Mouse (Mus musculus): ENCODE measurements around the gene Olfr351.

The Olfr351 gene

DNA sequence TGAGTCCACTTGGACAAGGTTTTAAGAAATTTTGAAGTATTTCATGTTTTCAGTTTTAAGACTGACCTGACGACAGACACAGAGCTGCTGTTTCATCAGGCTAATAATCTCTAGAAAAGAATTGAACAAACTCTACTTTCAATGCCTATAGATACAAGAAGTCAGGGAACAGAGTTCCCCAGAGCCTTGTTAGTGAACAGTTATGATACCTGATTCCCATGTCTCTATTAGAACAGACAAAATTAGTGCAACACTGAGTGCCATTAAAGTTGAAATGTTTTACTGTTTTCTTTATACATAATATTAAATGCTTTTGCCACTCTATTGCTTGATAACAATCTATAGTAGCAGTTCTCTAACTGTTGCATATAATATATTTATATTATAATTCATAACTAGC, at the start of gene Olfr351:
Gene Olfr351 (minus strand): TSS at position 101 of the 400 bp plus-strand sequence.
- no peak for DNase-seq (ENCODE audit: low spot score)

DNA sequence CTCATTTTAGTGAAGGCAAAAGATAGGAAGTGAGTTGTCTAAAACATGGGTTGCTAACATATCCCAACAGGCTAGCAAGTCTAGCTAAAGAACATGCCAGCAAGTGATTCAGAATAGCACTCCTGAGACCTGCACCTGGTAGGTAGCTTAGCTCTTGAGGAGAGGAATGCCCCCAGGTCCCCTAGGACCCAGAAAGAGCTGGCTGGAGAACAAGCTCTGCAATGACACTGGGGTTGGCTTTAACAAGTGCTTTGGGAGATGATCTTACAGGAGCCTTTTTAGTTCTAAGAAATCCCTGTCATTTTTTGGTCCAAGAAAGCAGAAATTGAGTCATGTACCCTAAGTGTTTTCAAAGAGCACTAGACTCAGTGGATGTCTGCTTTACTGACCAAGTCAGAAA, 42.9 kb upstream of the Olfr351 start, which contains the start of gene Olfr354:
Gene Olfr354 (plus strand): TSS at position 301 of the 400 bp plus-strand sequence.
- no peak for DNase-seq (ENCODE audit: low spot score)

DNA sequence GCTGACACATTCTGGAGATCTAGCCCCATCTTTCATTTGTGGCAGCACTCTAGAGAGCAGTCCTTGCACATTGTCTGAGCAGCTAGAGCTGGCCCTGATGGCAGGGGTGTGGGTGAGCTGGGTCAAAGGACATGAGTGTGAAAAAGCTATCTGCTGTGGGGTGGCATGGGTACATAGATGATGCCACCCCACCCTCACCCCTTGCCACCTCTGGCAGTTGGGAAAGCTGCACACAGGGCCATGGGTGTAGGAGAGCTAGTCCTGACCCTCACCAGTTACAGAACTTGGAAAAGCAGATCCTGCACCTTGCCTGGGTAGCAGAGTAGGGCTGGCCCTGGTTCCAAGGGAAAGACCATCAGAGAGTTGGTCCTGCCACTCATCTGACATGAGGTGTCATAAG, 34.7 kb upstream of the Olfr351 start:
- DNase-seq (ENCODE audit: low spot score): no peak

DNA sequence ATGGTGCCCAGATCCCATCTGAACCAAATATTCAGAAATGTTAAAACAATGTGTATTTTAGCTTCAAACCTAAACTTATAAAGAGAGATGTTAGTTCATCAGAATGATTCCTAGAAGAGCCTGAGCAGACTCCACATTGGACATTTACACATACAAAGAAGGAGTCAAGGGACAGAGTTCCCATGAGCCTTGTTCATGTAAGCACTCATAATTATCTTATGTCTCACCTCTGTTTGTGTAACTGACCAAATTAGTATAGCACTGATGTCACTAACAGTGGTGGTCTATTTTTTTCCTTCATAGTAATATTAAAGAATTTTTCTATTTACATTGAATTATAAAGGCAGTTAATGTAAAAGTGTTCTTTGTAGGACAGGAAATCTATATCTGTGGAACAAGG, 30.4 kb upstream of the Olfr351 start, which contains the start of gene Olfr353:
Gene Olfr353 (minus strand): TSS at position 101 of the 400 bp plus-strand sequence.
- no peak for DNase-seq (ENCODE audit: low spot score)

DNA sequence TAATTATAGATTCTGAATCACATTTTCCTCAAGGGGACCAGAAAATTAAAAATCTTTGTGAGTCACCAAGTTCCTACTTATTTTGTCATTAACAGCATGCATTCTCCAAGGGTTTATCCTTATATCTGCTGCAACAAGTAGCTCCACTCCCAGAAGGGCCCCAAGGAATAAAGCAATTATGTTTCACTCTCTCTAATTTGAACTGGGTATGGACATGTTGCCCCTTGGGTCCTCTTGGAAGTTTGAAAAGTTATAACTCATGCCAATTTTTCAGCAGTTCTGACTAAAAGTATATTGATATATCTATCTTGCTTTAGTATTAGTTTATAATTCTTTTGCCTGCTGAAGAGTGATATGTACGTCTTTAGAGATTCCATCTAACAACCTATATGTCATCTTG, 5.7 kb upstream of the Olfr351 start, which contains the start of gene Olfr352:
Gene Olfr352 (plus strand): TSS at position 301 of the 400 bp plus-strand sequence.
- DNase-seq (ENCODE audit: low spot score): no peak

DNA sequence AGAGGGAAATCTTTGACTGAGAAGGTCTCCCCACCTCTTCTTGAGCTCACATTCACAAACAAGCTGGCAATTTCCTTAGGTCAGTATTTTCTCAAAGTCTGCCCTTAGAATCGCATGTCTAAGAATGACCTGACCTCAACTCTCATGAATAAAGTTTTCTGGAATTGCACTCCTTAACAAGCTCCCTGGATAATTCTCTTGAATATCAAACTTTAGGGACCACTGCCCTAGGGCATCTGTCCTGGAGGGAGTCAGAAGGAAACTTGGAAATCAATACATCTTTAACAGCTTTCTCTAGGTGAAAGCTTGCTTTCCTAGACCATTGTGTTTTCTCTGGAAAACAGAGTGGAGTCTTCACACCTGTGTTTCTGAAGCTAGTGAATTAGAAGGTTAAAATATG, 16.4 kb downstream of the Olfr351 start, which contains the start of gene Olfr350:
Gene Olfr350 (plus strand): TSS at position 301 of the 400 bp plus-strand sequence.
- DNase-seq (ENCODE audit: low spot score): no peak

DNA sequence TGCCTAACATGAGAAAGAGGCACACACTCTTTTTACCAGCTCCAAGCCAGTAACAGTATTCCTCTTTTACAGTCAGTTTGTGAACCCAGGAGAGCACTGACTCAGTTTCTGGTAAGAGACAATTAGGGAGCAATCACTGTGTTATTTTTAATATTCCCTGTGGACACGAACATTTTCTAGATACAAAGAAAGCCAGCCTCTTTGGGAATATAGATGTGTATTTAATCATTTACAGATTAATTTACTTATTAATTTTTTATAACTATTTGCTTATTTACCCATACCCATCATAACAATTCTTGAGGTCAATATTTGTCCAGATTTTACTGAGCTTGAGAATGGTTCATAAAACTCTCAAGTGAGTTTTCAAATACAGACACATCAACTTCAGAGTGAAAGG, 45.5 kb downstream of the Olfr351 start, which contains the start of gene Olfr3:
Gene Olfr3 (minus strand): TSS at position 101 of the 400 bp plus-strand sequence.
- no peak for DNase-seq (ENCODE audit: low spot score)
